Mouse (Mus musculus) cerebellum, adult 2 months (tissue): Measurements from ENCODE around the gene Naip5.

Experiments used
- CTCF ChIP-seq: fragments of 200-500 bp; IDR thresholded peaks from 2 replicates; pipeline ENCODE4 v1.5.1; 2011; ENCODE audit warnings: low read depth, mild to moderate bottlenecking, control low read depth, low read length, moderate library complexity, borderline replicate concordance; ENCODE audit not compliant: insufficient read depth
- POLR2A ChIP-seq: fragments of 200-500 bp; IDR thresholded peaks from 2 replicates; pipeline ENCODE4 v1.6.1; 2011; ENCODE audit warnings: low read length, control low read depth, borderline replicate concordance; ENCODE audit not compliant: insufficient read depth

DNA sequence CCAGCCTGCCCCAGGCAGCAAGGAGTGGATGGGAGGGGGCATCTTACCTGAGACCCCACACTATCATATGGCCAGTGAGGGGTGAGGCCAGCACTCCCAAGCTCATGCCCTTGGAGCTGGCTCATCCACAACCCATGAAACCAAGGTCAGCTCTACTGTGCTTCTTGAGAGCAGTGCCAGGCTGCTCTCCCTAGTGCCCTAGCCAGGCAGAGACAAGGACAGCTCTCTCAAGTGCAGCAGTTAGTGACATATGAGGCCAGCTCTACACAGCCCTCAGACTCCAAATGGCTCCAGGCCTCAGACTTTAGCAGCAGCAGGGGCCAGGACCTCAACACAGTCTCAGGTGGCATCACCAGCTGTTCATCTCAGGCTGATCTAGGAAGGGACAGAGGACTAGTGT is 2.4 kb downstream of the Naip5 start:
- TF ChIP-seq CTCF (no peak), POLR2A (no peak)
